In genomic region chr13:43479767-43480571, GRCm38 (mm10) we compare ENCODE assay signal across 8 mouse cellular contexts. TPM values are rescaled to one million over a fixed set of nuclear protein-coding genes. Genes with fewer than 3 reads are reported as not detected.
A peak's percentile ranks its signal among the peaks of the same experiment; 100 is the strongest.
DNase-seq lines count a peak whose midpoint lies in the region; ATAC-seq and TF ChIP-seq lines count a peak whose summit lies in the region.

No protein-coding gene starts in this region.

- peak overlapping the region; percentile 71 for H3K27ac ChIP-seq in bone marrow macrophage, adult 2 months (ENCODE audit: insufficient read depth, low read depth, low read length)
- peak overlapping the region; percentile 83 for H3K27ac ChIP-seq in limb, embryonic 13.5 days
- peak overlapping the region; percentile 99 for H3K27ac ChIP-seq in midbrain, embryonic 14.5 days (replicated peaks; ENCODE audit: low read depth, low read length)
- H3K27ac ChIP-seq in stomach, embryonic 14.5 days (ENCODE audit: low read length): peak overlapping the region; percentile 89

- H3K4me2 ChIP-seq in limb, embryonic 13.5 days (replicated peaks): peak overlapping the region; percentile 81
- H3K4me2 ChIP-seq in midbrain, embryonic 14.5 days (ENCODE audit: low read length): peak overlapping the region; percentile 85
- H3K4me2 ChIP-seq in stomach, embryonic 14.5 days (replicated peaks; ENCODE audit: low read depth, low read length): peak overlapping the region; percentile 85

- TF ChIP-seq POLR2A in bone marrow macrophage, adult 2 months (IDR thresholded peaks at IDR 0.05; ENCODE audit: borderline replicate concordance, low read depth, low read length): no peak

- H3K9ac ChIP-seq in limb, embryonic 13.5 days: peak overlapping the region; percentile 99
- peak overlapping the region; percentile 98 for H3K9ac ChIP-seq in midbrain, embryonic 14.5 days (replicated peaks; ENCODE audit: low read length)
- peak overlapping the region; percentile 98 for H3K9ac ChIP-seq in stomach, embryonic 14.5 days (replicated peaks; ENCODE audit: low read depth, low read length)

- H3K4me3 ChIP-seq in bone marrow macrophage, adult 2 months (ENCODE audit: insufficient read depth, low read length): peak overlapping the region; percentile 100
- peak overlapping the region; percentile 96 for H3K4me3 ChIP-seq in limb, embryonic 13.5 days
- H3K4me3 ChIP-seq in midbrain, embryonic 14.5 days (replicated peaks; ENCODE audit: low read depth, low read length): peak overlapping the region; percentile 69
- H3K4me3 ChIP-seq in stomach, embryonic 14.5 days (ENCODE audit: low read depth, low read length): peak overlapping the region; percentile 86

- H3K27me3 ChIP-seq in limb, embryonic 13.5 days: no peaks in the 10 kb centered on the region
- no peaks in the 10 kb centered on the region for H3K27me3 ChIP-seq in midbrain, embryonic 14.5 days (ENCODE audit: control insufficient read depth, insufficient read depth, low read length)
- no peaks in the 10 kb centered on the region for H3K27me3 ChIP-seq in stomach, embryonic 14.5 days (ENCODE audit: control insufficient read depth, insufficient read depth, low read length)

- H3K4me1 ChIP-seq in bone marrow macrophage, adult 2 months (ENCODE audit: control insufficient read depth, insufficient read depth, low read length): peaks cover 22% of the 10 kb centered on the region
- peaks cover 21% of the 10 kb centered on the region for H3K4me1 ChIP-seq in limb, embryonic 13.5 days
- peaks cover 19% of the 10 kb centered on the region; the same call in 1 of the 2 replicates for H3K4me1 ChIP-seq in midbrain, embryonic 14.5 days (ENCODE audit: control insufficient read depth, insufficient read depth, low read length)
- H3K4me1 ChIP-seq in stomach, embryonic 14.5 days (ENCODE audit: control insufficient read depth, insufficient read depth, low read length): peaks cover 13% of the 10 kb centered on the region; the same call in 1 of the 2 replicates

- peak; percentile 46 for ATAC-seq in erythroid progenitor cell, adult 5-6 weeks (replicated peaks; ENCODE audit: low FRiP score, poor library complexity, severe bottlenecking)
- ATAC-seq in limb, embryonic 13.5 days (ENCODE audit: low FRiP score, low read depth): no peak
- ATAC-seq in midbrain, embryonic 14.5 days (ENCODE audit: low FRiP score, low TSS enrichment): peak; percentile 5; the same call in 1 of the 2 replicates
- ATAC-seq in stomach, embryonic 14.5 days (ENCODE audit: insufficient number of reproducible peaks, insufficient read depth, low FRiP score, low read depth): no peak

- peak; percentile 32 for DNase-seq in MN1 (ENCODE audit: low spot score)
- peak; percentile 49 for DNase-seq in heart, postnatal 4 days
- DNase-seq in midbrain, embryonic 14.5 days: peak; percentile 61
- no peak for DNase-seq in frontal cortex, postnatal 14 days (ENCODE audit: low spot score in 2 of 2)

- H3K36me3 ChIP-seq in limb, embryonic 13.5 days: no peaks in the 10 kb centered on the region
- H3K36me3 ChIP-seq in midbrain, embryonic 14.5 days (ENCODE audit: control insufficient read depth, insufficient read depth, low read length): no peaks in the 10 kb centered on the region
- no peaks in the 10 kb centered on the region for H3K36me3 ChIP-seq in stomach, embryonic 14.5 days (ENCODE audit: control insufficient read depth, insufficient read depth, low read length)

- WGBS in limb, embryonic 13.5 days: under 1% methylated on average over 33 of the region's 36 CpGs
- WGBS in midbrain, embryonic 14.5 days: under 1% methylated on average over 35 of the region's 36 CpGs
- WGBS in stomach, embryonic 14.5 days: under 1% methylated on average over 36 of the region's 36 CpGs

- H3K9me3 ChIP-seq in limb, embryonic 13.5 days: no peaks in the 10 kb centered on the region
- H3K9me3 ChIP-seq in midbrain, embryonic 14.5 days (ENCODE audit: control insufficient read depth, low read length): no peaks in the 10 kb centered on the region
- H3K9me3 ChIP-seq in stomach, embryonic 14.5 days (ENCODE audit: control insufficient read depth, low read depth, low read length): no peaks in the 10 kb centered on the region

- no peak for TF ChIP-seq CTCF in bone marrow macrophage, adult 2 months (IDR thresholded peaks at IDR 0.05; ENCODE audit: low read depth, low read length)

RNA-seq across cellular contexts. Expression of gene Ranbp9, which starts 1.1 kb away (rescaled TPM):
- 67.9 and 82.6 TPM in 2 replicates for polyA plus RNA-seq in bone marrow macrophage, adult 2 months (2012; ENCODE audit: insufficient read depth, insufficient read length, missing spikeins)
- total RNA-seq in erythroid progenitor cell, adult 5-6 weeks (2015; ENCODE audit: low replicate concordance): 23.9 and 51.9 TPM in 2 replicates
- total RNA-seq in erythroid progenitor cell, adult 5-6 weeks (2017; ENCODE audit: low replicate concordance): 41.1 and 43.3 TPM in 2 replicates
- 10 to 100 TPM; 47.0 to 50.2 TPM for total RNA-seq in heart, postnatal 4 days (2021)
- 8.8 and 10.3 TPM in 2 replicates for polyA plus RNA-seq in limb, embryonic 13.5 days (2015; fragmentation: Nextera tagmentation; extraction: Ambion mirVana)
- 19.6 and 22.7 TPM in 2 replicates for polyA plus RNA-seq in midbrain, embryonic 14.5 days (2014; fragmentation: Nextera tagmentation; extraction: Ambion mirVana)
- polyA plus RNA-seq in stomach, embryonic 14.5 days (2014; fragmentation: Nextera tagmentation; extraction: Ambion mirVana): 15.5 and 16.8 TPM in 2 replicates

Comparison
In these comparisons a context has a peak if more than half of its experiments do, and no peak if none do; other contexts are left out.
1. DNase-seq: peak in MN1 (single experiment), heart, postnatal 4 days (single experiment) and midbrain, embryonic 14.5 days (single experiment); none in frontal cortex, postnatal 14 days (0 of 2).
2. ATAC-seq: peak in erythroid progenitor cell, adult 5-6 weeks (single experiment) and midbrain, embryonic 14.5 days (single experiment); none in limb, embryonic 13.5 days (single experiment) and stomach, embryonic 14.5 days (single experiment).
3. Peak in every context shown above with its lines, with median percentiles within 50 percentile points of each other: H3K27ac ChIP-seq, H3K4me3 ChIP-seq, H3K4me2 ChIP-seq and H3K9ac ChIP-seq.